Mouse (Mus musculus) T-helper 1 cell (primary cell): Measurements from ENCODE around the gene Pmpca.

Source experiments
- in situ Hi-C: fragments of 300-600 bp; cut with MboI, MseI; formaldehyde crosslinking; loops from one replicate; pipeline ENCODE4 v1.15.1; 2025; ENCODE audit warnings: high pct_unique_total_duplicates

Gene Pmpca

GRCm38 (mm10) chr2:26429851-26430250 lies 40.7 kb downstream of the Pmpca start:
- in situ Hi-C loops: no loop called here

GRCm38 (mm10) chr2:26434791-26435572 lies 45.8 kb downstream of the Pmpca start:
- in situ Hi-C loops: no loop called here

GRCm38 (mm10) chr2:26437221-26437620 lies 48.1 kb downstream of the Pmpca start:
- in situ Hi-C loops: no loop called here

GRCm38 (mm10) chr2:26438373-26438772 lies 49.2 kb downstream of the Pmpca start:
- in situ Hi-C loops: no loop called here

- in situ Hi-C loops: no loop called here
These were observed 50.5 kb downstream of the Pmpca start for GRCm38 (mm10) chr2:26439671-26440070.

GRCm38 (mm10) chr2:26441261-26441660 lies 52.1 kb downstream of the Pmpca start:
- in situ Hi-C loops: no loop called here

- in situ Hi-C loops: no loop called here
These were observed 52.5 kb downstream of the Pmpca start for GRCm38 (mm10) chr2:26441688-26442087.

- in situ Hi-C loops: no loop called here
These were observed 53.7 kb downstream of the Pmpca start for GRCm38 (mm10) chr2:26442843-26443242.

GRCm38 (mm10) chr2:26443876-26444275 lies 54.7 kb downstream of the Pmpca start:
- in situ Hi-C loops: no loop called here

- in situ Hi-C loops: no loop called here
These were observed 55.2 kb downstream of the Pmpca start for GRCm38 (mm10) chr2:26444368-26444767.

GRCm38 (mm10) chr2:26444946-26445665 lies 56.0 kb downstream of the Pmpca start, which contains the start of gene Sec16a:
TSS of gene Sec16a (minus strand) at chr2:26445216.
- in situ Hi-C loops: loop anchor here (5.0 kb wide), 1 partner anchor 457 kb away; the partner anchor contains the start of gene Surf6

GRCm38 (mm10) chr2:26445666-26446445 lies 56.7 kb downstream of the Pmpca start:
- in situ Hi-C loops: loop anchor here (5.0 kb wide), 1 partner anchor 456 kb away; the partner anchor contains the start of gene Surf6

GRCm38 (mm10) chr2:26446671-26447070 lies 57.5 kb downstream of the Pmpca start:
- in situ Hi-C loops: loop anchor here (5.0 kb wide), 1 partner anchor 456 kb away; the partner anchor contains the start of gene Surf6
